Mouse (Mus musculus): ENCODE data around the gene Ppp1ca. TPM values are rescaled to one million over a fixed set of nuclear protein-coding genes. Genes with fewer than 3 reads are reported as not detected.

Ppp1ca gene
- total RNA-seq, 2 experiments from 2014 or later: 323 to 336 TPM

DNA sequence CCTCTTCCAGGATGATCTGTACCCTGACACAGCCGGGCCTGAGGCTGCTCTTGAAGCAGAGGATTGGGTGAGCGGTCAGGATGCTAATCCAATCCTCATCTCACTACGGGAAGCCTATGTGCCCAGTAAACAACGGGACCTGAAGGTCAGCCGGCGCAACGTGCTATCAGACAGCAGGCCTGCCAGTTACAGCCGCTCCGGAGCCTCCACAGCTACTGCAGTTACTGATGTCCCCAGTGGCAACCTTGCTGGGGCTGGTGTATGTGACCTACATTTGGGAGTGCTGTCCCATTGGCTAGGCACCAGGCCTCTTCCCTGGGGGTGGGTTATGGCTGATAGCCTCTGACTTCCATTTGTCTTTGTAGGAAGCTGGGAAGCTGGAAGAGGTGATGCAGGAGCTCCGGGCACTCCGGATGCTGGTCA, 38.6 kb upstream of the Ppp1ca start, which contains the start of gene Ptprcap:
Ptprcap (plus strand) TSS at position 373 of the 423 bp plus-strand sequence.
- intact Hi-C loops (cut with DNase I): no loop called here
- DNase-seq (ENCODE audit: low spot score in 2 of 2): no peak

DNA sequence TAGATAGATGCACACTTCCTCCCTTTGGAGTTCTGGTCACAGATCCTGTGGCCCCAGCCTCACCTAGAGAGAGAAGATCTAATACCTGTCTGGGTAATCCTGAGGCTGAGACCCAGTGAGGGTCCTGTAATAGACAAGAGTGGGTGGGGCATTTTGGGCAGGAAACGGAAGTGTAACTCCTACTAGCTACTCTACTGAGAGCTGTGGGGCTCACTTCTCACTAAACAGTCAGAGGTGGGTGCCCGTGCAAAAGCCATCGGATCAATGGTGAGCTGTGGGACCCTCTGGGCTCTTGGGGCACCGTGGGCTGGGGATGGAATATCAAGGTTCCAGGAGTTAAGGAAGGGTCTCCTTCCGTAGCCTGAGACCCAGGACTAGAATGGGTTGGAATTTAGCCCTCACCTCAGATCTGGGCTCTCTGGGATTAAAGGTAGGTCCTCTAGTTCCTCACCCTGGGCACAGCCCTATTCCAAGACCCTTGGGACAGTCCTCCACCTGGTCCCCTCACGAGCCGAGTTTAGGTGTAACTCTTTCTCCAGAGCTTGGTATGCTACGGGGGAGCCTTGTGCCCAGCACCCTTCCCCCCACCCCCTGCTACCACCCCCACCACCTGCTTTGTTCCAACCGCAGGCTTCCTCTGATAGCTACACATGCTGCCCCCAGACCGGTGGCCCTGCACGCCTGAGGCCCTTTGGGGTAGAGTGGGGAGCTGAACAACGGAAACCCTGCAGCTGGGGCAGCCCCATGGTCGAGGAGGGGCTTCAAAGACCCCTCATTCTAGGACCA, 37.2 kb upstream of the Ppp1ca start:
- DNase-seq (ENCODE audit: low spot score in 2 of 2): no peak
- intact Hi-C loops (cut with DNase I): no loop called here

DNA sequence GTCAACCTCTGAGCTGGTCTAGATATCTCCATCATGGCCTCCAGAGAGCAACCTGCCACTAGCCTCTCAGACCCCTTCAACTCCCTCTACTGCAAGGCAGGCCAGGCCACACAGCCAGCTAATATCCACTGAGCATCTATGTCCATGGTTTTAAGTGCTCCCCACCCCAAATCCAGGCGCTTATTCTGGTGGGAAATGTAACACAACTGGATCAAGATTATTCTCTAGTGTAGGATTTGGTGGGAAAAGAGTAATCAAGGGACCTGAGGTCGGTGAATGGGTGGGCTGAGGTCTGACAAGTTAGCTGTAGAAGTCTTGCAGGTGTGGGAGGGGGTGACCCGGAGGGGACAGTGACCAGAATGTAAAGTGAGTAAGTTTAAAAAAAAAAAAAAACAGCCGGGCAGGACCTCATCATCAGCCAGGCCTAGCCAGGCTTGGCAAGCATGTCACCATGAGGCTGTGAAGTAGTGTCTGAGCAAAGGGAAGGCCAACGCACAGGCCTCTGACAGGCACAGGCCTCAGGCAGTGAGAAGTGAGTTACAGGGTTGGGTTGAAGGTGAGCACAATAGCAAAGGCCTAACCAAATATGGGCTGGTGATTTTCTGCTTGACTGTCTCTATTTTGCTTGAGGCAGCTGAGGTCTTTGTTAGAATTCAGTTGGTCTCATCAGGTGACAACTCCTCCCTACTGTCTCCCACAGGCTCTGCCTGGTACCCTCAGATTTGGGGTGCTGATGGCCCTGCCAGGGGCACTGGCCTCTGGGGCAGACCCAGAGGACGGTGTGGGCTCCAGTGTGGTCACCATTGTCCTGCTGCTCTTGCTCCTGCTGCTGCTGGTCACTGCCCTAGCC, 36.4 kb upstream of the Ppp1ca start:
- intact Hi-C loops (cut with DNase I): no loop called here
- DNase-seq (ENCODE audit: low spot score in 2 of 2): no peak

DNA sequence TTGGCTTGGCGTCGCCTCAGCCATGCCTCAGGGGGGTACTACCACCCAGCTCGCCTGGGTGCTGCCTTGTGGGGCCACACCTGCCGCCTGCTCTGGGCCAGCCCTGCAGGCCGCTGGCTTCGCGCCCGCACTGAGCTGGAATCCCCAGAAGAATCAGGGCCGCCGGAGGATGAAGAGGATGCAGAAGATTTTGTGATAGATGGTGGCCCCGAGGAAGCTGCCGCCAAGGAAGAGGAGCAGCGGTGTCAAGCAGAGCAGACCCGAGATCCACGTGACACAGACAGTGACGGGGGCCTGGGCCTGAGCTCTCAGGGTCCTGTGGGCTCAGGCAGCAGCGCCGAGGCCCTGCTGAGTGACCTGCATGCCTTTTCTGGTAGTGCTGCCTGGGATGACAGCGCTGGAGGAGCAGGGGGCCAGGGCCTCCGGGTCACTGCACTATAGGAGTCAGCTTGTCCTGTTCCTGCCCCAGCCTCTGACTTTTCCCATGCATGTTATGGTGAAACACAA, 35.7 kb upstream of the Ppp1ca start:
- no peak for DNase-seq (ENCODE audit: low spot score in 2 of 2)
- intact Hi-C loops (cut with DNase I): no loop called here

DNA sequence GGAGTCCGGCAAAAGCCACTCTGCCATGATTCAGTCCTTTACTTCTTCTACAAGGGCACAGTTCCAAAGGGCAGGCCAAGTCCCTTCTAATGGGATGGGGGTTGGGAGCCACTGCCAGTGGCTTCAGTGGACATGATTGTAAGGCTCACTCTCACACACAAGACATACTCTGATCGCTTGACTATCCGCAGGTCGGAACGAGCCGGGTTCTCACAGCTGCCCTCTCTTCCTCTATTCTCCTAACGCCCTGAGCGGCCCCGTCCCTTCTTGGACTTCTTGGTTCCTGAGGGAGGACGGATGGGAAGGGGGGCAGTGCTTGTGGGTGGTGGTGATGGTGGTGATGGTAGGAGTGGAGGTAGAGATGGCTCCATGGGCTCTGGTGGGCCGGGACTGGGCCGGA, 35.1 kb upstream of the Ppp1ca start:
- intact Hi-C loops (cut with DNase I): no loop called here
- DNase-seq (ENCODE audit: low spot score in 2 of 2): no peak

DNA sequence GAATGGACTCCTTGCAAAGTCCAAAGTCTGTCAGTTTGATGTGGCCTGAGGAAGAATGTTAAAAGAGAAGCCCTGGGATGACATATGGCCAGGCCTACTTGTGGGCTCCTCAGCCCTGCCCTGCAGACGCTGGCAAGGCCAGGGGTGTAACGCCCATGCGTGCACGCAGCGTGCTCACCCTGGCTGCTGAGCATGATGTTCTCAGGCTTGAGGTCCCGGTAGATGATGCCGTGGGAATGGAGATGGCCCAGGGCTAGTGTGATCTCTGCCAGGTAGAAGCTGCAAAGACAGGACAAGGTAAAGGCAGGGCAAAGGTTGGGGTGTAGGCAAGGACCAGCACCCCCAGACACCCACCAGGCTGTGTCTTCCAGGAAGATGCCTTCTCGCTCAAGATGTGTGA, 32.8 kb upstream of the Ppp1ca start:
- intact Hi-C loops (cut with DNase I): no loop called here
- DNase-seq (ENCODE audit: low spot score in 2 of 2): no peak

DNA sequence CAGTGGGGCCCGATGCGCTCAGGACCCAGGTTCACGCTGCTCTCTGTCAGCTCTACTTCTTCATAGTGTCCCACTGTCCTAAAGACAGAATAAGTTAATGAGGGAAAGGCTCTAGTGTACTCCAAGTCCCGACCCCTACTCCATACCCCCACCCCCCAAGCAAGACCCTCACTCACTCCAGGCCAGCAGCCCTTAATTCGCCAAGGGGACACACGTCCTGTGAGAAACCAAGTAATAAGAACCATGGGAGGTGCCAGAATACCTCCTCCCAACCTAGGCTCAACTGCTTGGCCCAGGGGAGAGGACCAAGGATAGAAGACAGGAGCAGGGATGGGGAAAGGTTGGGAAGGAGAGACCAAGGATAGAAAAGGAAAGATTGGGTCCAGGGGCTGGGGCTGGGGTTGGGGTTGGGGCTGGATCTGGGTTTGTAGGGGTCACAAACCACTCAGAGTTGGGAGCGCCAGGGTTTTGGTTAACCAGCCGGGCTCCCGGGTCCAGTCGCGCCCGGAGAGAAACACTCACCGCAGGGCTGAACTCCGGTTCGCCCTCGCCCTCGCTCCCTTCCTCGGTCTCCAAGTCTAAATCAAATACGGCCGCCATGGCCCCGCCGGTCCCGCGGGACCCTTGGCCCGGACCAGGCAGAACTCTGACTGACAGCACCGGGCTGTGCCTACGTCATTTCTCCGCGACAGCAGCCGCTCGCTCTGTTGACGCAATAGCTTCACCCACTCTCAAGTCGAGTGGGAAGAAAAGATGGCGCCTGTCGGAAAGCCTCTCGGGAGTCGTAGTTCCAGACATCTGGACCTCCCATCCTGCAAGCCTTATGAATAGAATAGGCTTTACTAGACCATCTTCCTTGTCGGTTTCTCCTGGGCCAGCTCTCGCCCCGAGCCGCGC, 29.0 kb upstream of the Ppp1ca start, which contains the start of gene Rps6kb2:
Rps6kb2 (minus strand) TSS at position 709 of the 897 bp plus-strand sequence.
- peak; percentile 98 for DNase-seq (ENCODE audit: low spot score in 2 of 2)
- intact Hi-C loops (cut with DNase I): no loop called here

DNA sequence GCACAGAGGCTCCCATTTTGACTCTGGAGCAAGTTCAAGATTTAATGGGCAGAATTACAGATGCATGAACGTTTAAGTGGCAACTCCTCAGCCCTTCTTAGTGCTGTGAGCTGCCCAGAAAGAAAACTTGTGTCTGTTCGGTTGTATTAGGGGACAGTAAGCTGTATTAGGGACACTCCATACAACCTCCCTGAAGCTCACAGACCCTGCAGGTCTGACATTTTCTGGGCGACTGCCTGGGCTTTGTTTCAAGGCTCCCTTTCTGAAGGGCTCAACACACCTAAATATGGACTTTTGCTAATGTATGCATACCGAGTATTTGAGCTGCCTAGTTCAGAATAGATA, 28.4 kb upstream of the Ppp1ca start:
- no peak for DNase-seq (ENCODE audit: low spot score in 2 of 2)
- intact Hi-C loops (cut with DNase I): no loop called here

DNA sequence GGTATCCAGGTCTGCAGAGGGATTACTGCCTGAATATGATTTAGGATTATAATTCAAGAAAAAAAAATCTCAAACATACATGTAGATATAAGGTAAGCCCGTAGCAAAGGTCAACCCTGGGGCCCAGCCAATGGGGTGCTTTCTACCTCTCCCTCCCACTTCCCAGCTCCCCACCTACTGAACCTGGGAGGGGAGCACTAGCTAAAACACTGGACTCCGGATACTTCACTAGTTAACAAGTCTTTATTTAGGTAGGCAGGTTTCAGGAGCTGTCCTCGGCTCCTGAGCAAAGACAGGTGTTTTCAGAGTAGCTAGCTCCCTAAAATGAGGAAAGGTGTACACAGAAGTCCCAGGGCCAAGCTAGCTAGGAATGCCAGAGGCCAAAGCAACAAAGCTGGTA, 27.8 kb upstream of the Ppp1ca start:
- DNase-seq (ENCODE audit: low spot score in 2 of 2): no peak
- intact Hi-C loops (cut with DNase I): no loop called here

DNA sequence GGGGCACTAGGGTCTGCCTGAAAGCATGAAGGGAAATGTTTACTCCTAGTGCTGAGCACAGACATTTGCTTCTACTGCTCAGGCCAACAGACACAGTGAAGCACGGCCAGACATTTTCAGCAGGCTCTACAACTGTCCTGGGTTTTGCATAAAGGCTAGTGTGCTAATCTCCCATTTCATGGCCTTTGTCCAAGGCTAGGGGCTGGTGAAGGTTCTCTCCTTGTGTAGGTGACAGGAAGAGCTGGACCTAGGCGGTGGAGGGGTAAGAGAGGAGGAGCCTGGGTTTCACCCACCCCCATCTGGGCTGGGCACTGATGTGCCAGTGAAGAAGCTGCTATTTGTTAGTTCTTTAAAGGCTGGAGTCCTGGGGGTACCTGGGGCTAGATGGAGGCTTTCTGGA, 27.1 kb upstream of the Ppp1ca start:
- intact Hi-C loops (cut with DNase I): no loop called here
- no peak for DNase-seq (ENCODE audit: low spot score in 2 of 2)

DNA sequence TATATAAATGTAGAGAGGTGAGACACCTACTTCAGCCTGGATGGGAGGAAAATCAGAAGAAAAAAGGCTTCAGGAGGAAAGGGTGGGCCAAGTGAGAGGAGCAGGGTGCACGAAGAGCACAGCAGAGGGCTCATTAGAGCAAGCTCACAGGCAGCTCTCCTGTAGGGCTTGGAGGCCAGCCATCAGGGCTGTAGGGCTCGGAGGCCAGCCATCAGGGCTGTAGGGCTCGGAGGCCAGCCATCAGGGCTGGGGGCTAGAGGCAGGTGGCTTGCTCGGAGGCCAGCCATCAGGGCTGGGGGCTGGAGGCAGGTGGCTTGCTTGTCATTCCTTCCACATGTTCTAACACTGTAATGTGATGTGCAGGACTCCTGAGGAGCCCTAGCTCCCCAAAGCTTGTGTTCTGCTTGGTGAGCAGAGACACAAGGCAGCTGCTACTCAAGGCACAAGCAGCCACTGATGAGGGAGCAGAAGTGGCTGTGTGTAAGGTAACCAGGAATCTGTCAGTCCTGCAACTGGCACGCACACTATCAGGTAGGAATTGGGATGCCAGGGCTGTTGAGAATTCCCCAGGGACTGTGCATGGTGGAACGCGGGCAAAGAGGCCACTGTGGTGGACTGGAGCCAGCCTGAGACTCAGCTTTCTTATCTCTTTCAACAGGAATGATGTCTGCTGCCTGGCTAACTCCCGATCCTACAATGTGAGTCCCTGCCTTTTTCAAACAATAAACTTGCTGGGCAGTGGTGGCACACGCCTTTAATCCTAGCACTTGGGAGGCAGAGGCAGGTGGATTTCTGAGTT, 25.0 kb upstream of the Ppp1ca start:
- intact Hi-C loops (cut with DNase I): no loop called here

DNA sequence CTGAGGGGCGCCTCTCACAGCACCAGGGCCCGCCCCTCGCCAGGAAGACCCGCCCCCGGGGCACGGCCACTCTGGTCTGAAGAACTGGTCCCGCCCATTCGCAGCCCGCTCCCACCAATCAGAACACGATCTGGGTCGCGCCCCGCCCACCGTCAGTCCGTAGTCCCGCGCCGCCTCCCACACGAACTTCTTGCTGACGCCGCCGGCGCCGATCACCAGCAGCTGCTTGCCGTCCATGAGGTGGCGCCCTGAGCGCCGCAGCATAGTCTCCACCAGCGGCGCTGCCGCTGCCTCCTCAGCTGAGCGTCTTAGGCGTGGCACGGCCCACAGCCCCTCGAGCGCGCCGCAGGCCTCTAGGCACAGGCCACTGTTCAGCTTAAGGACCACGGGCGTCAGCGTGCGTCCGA, 22.5 kb upstream of the Ppp1ca start:
- DNase-seq (ENCODE audit: low spot score in 2 of 2): peak; percentile 99 to 100
- intact Hi-C loops (cut with DNase I): loop anchor here (1.0 kb wide), 1 partner anchor 23 kb away; the partner anchor contains the start of gene Ppp1ca

More for the DNA sequence above, 25.0 kb upstream of the Ppp1ca start:
- no peak for DNase-seq (ENCODE audit: low spot score in 2 of 2)

DNA sequence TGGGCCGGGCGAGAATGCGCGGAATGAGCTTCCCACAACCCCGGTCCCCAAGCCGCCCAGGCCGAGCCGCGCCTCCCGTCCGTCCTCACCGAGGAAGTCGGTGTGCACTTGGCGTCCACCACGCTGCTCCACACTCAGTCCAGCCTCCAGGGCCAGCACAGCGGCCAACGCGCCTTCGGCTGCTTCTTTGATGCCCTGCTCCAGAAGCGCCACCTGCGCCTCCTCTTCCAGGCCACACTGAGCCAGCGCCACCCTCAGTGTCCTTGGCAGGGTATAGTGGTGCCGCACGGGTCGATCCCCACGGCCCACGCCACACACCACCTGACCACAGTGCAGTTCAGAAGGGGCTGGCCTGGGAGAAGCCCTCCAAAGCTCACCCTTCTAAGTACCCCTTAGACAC, 22.1 kb upstream of the Ppp1ca start:
- DNase-seq (ENCODE audit: low spot score in 2 of 2): no peak
- intact Hi-C loops (cut with DNase I): loop anchor here (1.0 to 5.0 kb wide), 2 partner anchors 22 to 57 kb away; partner anchors contain the start of gene Ppp1ca

DNA sequence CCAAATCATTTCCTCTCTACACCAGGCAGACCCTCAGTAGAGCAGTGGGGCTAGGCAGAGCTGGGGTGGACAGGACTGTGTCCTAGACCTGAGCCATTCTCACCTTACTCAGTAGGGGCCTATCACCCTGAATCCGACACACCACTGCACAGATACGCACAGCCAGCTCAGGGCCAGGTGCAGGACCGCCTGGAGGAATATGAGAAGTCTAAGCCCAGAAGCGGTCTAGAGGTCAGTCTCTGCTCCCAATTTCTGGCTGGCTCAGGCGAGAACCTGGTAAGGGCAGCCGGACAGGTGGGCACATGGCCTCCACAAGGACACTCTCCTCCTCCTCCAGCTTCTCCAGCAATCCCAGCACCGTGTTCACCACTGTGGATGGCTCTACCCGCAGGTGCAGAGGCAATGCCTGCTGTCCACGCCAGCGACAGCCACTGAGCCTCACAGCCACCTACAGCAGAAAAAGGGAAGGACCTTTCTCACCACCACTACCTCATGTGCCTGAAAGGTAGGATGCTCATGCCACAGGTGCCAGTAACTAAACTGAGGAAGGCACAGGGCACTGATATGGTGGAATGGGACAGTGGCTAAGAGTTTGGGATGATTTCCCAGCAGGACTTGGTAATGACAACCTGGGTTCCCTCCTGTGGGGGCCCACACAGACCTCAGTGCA, 21.0 kb upstream of the Ppp1ca start:
- DNase-seq (ENCODE audit: low spot score in 2 of 2): no peak
- intact Hi-C loops (cut with DNase I): loop anchor here (5.0 kb wide), 1 partner anchor 56 kb away; no protein-coding TSS in a partner anchor

DNA sequence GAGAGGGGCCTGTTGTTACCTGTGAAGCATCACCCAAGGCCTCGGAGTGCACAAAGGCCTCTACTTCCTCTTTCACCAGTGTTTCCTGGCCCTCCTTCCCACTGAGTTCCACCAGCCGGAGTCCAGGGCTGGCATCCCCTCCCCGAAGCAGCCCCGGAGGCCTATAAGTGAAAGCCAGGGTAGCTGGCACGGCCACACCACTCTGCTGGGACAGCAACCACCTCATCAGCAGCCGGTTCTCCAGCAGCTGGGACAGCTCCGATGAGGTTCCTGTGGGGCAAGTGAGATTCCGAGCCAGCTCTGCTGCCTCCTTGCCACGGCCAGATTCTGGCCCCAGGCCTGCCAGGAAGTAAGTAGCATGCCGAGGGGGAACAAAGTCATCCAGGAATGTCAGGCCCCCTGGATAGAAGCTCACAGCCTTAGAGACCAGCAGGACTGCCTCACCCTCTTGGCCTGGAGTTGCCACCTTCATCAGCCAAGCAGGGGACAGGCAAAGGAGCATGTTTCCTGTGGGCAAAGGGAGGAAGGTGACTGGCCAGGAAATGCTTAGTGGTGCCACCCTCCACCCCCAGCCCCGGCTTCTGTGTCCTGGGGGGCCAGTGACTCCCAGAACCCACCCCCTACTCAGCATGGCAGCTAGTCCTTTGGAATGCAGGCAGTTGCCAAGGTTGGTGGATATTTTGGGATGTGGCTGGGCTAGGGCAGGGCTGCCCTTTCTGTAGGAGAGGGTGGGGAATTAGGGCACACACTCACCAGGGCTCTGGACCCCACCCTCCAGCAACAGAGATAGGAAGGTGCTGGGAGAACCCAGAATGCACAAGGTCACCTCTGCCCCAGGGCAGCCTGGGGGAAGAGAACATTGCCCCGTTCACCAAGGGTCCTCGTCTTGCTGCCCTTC, 20.2 kb upstream of the Ppp1ca start:
- DNase-seq (ENCODE audit: low spot score in 2 of 2): no peak
- intact Hi-C loops (cut with DNase I): loop anchor here (5.0 kb wide), 1 partner anchor 56 kb away; no protein-coding TSS in a partner anchor

DNA sequence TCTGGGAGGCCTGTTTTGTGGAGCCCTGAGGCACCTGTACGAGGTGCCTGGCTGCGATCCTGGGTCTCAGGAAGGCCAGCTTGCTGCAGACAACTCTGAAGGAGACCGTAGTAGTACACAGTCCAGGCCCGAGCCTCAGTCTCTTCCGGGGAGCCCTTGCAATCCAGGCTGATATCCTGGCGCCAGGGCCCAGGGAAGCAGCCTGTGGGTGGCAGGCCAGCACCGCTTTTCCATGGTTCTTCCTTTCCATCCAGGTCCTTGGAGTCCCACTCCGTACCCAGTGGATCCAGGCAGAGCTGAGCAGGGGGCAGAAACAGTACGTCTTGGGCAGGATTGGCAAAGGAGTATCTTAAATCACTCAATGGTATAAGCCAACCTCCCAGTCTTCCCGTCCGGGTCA, 18.9 kb upstream of the Ppp1ca start:
- no peak for DNase-seq (ENCODE audit: low spot score in 2 of 2)
- intact Hi-C loops (cut with DNase I): loop anchor here (5.0 kb wide), 1 partner anchor 54 kb away; no protein-coding TSS in a partner anchor

Data from left cerebral cortex, postnatal 14 days (tissue).